Mouse (Mus musculus) right cerebral cortex, postnatal 25 days (tissue): Measurements from ENCODE around the gene Fam76b.
"Not testable (repeated sequence)": the region's sequence is repeated elsewhere in the genome, so short reads cannot be mapped to it uniquely, and the experiment has no call there.

Experiments
- DNase-seq: peaks from one replicate; pipeline ENCODE4 v3.0.0; 2022

Fam76b gene

GRCm38 (mm10) chr9:13827406-13828086 is at the start of gene Fam76b:
Gene Fam76b (plus strand): TSS chr9:13827716.
- peak; percentile 100 for DNase-seq

DNA sequence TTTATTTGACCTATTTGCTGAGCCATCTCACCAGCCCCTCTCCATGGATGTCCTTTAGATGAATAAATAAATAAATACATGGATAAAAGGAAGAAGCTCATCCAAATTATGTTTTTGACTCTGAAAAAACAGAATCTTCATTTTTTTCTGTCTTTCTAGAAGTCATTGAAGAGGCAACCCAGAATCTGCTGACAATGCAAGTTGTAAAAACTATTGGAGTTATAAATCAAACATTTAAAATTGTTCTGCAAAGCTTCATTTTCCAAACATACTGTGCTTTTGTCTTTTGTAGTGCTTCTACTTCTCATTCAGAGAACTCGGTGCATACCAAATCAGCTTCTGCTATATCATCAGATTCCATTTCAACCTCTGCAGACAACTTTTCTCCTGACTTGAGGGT is 45.5 kb upstream of the Fam76b start:
- no peak for DNase-seq

DNA sequence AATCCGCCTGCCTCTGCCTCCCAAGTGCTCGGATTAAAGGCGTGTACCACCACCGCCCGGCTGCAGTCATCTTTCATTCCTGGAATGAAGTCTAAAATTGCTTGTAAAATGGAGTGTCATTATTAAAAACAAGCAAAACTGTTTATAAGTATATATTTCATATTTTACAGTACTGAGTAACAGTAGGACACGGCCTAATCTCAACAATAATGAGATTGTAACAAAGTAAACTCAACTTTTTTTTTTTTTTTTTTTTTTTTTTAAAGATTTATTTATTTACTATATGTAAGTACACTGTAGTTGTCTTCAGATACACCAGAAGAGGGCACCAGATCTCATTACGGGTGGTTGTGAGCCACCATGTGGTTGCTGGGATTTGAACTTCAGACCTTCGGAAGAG is 36.7 kb upstream of the Fam76b start:
- not testable (repeated sequence) for DNase-seq

GRCm38 (mm10) chr9:13794302-13794701 is 33.2 kb upstream of the Fam76b start:
- no peak for DNase-seq

GRCm38 (mm10) chr9:13794756-13795155 is 32.8 kb upstream of the Fam76b start:
- no peak for DNase-seq

DNA sequence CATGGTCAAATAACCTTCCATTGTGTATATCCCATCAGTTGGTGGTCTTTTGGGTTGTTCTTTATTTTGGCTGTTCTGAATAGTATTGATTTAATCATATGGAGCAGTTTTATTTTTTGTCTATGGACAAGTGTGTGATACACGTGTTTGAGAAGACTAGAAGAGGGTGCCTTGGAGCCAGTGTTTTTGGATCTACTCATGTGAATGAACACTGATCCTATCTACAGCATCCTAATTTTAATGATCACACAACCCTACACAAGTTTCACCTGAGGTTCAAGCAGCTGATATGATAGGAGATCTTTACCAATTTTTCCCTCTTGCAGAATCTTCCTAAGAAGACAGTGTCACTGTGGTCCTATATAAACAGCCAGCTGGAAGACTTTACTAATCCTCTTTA is 23.0 kb upstream of the Fam76b start:
- no peak for DNase-seq

DNA sequence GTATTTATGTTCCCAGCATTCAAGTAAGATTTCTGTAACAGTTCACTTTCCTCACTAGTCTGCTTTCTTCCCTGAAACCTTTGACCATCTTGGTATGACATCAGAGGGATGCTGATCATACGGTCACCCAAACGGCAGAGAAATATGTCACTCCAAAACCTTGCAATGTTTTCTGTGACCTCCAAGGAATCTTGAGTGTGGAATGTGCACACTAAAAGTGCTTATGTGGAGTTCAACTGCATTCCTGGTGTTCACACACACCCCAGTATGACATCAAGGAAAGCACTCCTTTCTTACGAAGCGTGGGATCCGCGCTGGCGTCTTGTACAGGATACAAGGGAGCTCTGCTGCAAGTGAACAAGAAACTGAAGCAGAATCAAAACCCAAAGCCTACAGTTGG is 20.7 kb upstream of the Fam76b start:
- no peak for DNase-seq

GRCm38 (mm10) chr9:13807657-13808056 is 19.9 kb upstream of the Fam76b start:
- no peak for DNase-seq

DNA sequence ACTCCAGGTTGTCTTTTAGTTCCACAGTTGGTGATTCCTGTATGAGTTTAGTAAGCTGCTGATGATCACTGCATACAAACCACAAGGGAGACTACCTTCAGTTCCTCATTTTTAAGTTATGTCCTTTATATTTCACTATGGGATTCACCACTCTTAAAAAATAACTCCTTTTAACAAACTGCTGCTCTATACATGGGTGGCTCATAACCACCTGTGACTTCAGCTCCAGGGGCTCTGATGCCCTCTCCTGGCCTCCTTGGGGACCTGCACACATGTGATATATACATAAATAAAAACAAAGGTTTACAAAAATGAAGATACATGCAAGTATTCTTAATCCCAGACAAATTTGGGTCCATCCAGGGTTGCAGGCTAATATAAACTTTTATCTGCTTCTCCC is 17.6 kb upstream of the Fam76b start:
- no peak for DNase-seq

DNA sequence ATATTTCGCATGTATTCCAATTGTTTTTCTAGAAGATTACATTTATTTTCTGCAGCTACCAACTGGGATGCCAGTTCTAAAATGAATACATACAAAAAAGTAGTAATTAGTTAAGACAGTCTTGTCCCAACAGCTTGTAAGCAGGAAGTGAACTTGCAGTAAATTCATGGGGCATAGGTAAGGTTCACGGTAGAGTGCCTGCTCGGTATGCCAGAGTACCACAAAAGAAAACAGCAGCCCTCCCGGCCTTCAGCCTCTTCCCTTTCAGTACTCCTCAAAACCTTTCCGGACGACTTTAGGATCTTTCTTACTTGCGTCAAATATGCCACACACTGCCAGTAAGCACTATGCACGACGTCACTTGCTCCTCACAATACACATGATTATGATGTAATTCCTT is 9.1 kb upstream of the Fam76b start:
- no peak for DNase-seq

GRCm38 (mm10) chr9:13820774-13821173 is 6.7 kb upstream of the Fam76b start:
- DNase-seq = no peak

DNA sequence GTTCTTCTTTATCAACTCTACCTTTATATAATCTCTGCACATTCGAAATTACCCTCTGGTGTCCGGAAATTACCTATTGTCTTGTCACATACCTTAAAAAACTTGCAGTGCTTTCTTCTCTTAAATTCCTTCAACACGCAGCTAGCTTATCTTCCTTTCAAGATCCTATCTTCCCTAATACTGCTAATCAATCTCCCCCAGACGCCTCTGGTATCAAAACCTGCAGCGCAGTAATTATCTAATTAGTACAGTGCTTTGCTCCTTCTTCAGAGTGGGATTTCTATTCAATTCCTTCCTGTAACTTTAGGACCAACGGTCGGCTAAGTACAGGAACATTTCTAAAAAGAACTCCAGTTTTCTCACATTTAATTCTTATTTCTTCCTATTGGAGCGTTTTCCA is 1.6 kb upstream of the Fam76b start:
- DNase-seq = no peak

DNA sequence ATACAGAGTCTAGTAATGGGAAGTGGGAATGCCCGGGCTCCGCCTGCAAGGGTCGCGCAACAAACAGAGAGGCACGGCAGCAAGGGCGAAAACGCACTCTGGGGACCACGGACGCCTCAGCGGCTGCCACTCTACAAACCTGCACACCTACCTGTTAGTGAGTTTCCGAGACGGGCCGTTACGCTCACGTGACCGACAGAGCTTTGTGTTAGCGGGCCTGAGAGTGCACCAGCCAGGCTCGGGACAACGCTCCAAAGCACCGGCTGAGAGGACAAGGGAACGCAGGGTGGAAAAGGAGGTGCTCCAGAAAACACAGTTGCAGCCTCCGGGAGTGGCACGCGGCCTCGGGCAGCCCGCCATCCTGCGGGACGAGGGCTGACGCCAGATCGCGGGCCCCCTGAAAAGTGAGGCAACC is 1.1 kb upstream of the Fam76b start:
- no peak for DNase-seq

DNA sequence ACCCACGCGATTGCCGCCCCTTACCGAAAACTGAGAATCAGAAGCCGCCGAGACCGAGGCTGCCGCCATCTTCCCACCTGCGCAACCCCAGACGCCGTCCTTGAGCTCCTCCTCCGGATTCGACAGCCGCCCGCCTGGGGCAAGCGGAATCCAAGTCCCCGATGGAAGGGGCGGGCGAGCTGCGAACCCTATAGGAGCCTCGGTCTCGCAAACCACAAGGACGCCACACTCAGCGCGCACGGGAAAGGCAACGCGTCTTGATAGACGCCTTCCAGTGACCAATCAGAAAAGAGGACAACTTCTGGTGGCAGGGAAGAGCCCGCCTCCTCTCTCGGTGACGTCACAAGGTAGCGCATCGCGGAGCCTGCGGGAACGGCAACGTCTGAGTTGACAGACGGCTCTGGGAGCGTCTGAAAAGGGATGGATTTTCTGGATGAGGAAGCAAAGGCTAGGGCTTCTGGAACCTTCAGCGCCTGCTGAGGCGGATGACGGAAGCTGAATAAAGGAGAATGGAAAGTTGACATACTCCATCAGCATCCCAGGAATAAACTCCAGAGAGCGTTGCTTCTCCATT is 597 bp upstream of the Fam76b start, which contains the start of gene Cep57:
TSS of gene Cep57 (minus strand) at position 276 of the 574 bp plus-strand sequence.
- DNase-seq = peak; percentile 96

DNA sequence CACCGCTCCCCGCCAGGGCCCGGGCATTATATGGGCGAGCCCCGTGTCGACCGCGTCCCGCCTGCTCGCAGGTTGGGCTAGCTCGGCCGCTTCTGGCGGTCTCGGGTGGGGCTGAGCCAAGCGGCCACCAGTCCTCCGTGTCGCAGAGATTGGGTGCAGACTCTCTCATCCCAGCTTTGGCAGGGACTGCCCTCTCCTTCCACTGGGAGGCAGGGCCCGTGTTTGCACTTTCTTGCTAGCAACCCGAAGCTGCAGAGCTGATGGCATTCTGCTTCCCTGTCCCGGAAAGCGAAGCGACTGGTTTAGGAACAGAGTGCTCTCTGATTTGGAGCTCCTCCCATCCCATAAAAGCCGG is 548 bp downstream of the Fam76b start:
- no peak for DNase-seq

DNA sequence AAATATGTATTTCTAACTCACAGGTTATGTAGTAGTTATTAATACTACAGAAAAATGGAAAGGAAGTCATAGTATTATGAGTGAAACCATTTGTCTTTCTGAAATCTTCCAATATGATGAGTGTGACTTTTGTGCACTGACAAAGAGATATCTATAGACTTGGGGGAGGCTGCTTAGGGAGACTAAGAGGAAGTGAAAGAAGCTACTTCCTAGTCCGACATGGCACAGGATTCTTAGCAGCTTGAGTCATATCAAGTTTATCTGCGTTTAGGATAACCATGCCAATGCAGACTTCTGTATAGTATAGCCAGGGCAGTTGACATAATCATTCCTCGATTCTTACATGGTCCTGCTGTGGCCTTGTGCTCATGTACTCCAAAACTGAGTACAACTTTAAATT is 7.7 kb downstream of the Fam76b start:
- DNase-seq = no peak

GRCm38 (mm10) chr9:13836726-13837125 is 9.2 kb downstream of the Fam76b start:
- no peak for DNase-seq

- DNase-seq = no peak
Observed at GRCm38 (mm10) chr9:13847591-13847990, 20.1 kb downstream of the Fam76b start.

GRCm38 (mm10) chr9:13848481-13849480 is 21.3 kb downstream of the Fam76b start:
- no peak for DNase-seq

DNA sequence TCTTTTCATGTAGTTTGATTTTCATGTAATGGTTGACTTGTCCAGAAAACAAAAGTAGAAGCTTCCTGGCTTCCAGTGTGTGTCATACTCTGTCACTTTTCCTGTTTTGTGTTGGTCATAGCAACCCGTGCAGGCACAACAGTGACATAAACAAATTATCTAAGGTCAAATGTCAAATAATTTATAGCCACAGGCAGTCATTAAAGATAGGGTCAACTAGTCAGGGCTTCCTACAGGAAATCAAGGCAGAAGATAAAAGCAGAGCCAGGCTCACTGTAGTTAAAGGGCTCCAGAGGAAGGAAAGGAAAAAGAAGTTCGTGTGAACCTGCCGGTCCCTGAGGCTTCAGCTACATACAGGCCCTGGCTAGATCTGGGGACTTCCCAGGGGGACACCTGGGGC is 26.4 kb downstream of the Fam76b start:
- DNase-seq = no peak

GRCm38 (mm10) chr9:13856247-13856646 is 28.7 kb downstream of the Fam76b start:
- no peak for DNase-seq

DNA sequence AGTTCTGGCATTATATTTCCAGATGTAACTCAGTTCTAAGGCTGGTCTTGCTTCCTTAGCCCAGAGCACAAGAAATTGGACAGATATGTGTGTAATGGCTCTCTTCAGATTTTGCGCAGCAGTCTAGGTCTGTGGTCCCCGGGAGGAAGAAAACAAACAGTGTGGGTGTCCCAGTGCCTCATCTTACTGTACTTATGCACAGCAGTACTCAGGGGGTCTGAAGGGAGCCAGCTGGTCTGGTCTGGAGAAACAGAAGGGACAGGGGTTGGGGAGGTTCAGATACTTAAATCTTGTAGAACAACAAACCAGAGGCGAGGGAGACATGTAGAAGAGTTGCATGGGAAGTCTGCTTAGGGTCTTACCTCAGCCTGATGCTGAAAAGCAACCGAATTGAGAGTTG is 29.3 kb downstream of the Fam76b start:
- DNase-seq = no peak

GRCm38 (mm10) chr9:13867646-13868045 is 40.1 kb downstream of the Fam76b start:
- DNase-seq = no peak

DNA sequence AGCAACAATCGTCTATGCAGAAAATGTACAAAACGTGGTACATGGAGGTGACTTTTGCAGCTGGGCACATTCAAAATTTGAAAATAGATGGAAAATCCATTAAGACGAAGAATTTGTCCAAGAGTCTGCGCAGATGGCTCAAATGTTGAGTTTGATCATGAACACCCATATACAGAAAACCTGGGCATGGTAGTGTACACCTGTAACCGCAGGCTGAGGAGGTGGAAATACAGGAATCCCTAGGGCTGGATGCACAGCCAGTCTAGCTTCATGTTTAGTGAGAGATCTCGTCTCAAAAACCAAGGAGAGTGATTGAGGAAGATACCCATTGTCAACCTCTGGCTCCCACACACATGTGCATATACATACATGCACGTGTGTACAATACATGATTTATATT is 44.1 kb downstream of the Fam76b start:
- no peak for DNase-seq
